Mouse (Mus musculus) mesoderm, embryonic 11.5 days (tissue): ENCODE measurements around the gene Atrnl1.

Experiments
- DNase-seq: peaks from one replicate; pipeline ENCODE4 v3.0.0-alpha.2; 2012; ENCODE audit warnings: low read depth, low spot score

Atrnl1 gene

GRCm38 (mm10) chr19:57609361-57610057, 1.3 kb upstream of the Atrnl1 start:
- peak; percentile 23 for DNase-seq

- peak; percentile 55 for DNase-seq
Measured at GRCm38 (mm10) chr19:57610058-57610475, 767 bp upstream of the Atrnl1 start.

DNA sequence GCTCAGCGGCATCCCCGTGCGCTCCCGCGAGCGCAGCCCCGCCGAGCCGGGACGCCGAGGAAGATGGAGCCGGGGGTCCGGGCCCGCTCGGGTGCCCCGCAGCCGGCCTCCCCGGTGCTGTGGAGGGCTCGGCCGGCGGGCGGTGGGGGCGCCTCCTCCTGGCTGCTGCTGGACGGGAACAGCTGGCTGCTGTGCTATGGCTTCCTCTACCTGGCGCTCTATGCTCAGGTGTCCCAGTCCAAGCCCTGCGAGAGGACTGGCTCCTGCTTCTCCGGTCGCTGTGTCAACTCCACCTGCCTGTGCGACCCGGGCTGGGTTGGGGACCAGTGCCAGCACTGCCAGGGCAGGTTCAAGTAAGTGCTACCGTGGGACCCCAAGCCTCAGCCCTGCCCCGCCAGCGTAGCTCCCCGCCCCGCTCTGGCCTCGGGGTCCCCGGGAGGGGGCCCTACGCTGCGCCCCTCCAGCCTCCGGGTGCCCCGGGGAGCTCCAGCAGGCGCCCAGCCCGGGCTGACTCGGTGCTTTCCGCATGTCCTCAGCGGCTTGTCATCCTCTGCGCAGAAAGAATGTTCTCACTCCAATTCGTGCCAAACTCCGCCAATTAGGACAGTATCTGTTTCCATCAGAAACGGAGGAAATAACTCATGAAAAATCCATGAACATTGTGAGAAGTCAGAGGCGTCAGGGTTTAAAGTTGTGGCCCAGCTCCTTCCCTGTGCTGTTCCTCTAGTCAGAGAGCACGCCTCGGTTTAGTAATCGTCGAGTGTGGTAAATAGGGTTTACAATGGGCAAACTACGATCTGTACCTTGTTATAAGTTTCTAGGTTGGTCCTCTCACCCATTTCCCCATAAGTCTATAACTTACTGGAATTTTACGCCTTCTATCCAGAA, 701 bp downstream of the Atrnl1 start:
- peak; percentile 32 for DNase-seq

- no peak for DNase-seq
Measured at GRCm38 (mm10) chr19:57612179-57612472, 1.3 kb downstream of the Atrnl1 start.

DNA sequence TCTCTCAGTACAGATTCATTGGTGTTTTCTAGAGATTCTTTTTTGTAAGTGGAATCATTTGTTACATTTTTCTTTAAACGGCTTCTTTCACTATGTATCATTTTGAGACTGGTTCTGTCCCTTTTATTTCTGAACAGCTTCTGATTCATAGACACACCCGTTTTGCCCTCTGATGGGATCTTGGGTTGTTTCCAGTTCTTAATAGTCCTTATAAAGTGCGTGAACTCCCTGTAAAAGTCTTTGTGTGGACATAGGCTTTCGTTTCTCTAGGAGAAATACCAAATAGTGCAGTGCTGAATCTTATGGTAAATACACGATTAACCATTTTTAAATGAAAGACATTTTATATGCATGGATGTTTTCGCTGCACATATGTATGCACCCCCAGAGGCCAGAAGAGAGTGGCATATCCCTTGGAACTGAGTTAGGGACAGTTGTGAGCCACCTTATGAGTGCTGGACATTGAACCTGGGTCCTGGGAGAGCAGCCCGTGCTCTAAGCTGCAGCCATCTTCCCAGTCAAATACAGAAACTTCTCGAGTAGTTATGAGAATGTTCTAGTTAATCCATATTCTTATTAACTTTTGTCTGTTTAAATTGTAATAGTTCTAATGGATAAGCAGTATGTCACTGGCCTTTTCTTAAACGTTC, 5.3 kb downstream of the Atrnl1 start:
- DNase-seq = no peak

- DNase-seq = no peak
Measured at GRCm38 (mm10) chr19:57619088-57619487, 8.3 kb downstream of the Atrnl1 start.

- no peak for DNase-seq
Measured at GRCm38 (mm10) chr19:57621814-57622213, 11.0 kb downstream of the Atrnl1 start.

DNA sequence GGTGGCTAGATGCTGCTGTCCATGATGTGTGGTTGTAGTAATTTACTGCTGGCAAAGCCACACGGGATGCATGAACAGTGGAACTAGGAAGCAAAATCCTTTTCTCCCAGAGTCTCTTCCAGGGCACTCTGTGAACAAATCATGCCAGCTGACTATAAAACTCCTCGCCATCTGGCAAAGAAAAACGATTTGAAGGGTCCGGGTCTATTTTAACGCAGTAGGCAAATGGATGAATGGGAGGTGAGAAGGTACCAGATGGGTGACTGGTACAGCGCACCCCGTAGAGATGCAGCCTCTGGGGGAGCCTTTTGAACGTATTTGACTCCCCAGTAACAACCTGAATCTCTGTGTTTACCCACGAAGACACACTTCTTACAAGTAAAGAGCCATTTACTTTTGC, 14.9 kb downstream of the Atrnl1 start:
- DNase-seq = no peak

DNA sequence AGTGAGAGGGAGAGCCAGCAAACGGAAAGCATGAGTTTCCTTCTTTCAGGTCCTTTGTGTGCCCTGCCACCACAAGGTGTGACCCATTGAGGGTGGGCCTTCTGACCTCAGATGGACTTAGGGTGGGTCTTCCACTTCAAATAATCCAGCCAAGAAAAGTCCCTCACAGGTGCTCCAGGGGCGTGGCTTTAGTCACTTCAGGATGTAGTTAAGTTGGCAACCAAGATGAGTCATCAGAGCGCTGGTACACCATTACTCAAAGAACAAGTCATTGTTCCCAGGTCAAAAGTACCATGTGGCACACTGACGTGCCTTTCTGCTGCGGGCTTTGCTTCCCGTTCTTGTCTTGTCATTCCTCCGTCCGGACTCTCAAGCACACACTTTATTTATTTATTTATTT, 16.4 kb downstream of the Atrnl1 start:
- DNase-seq = no peak

DNA sequence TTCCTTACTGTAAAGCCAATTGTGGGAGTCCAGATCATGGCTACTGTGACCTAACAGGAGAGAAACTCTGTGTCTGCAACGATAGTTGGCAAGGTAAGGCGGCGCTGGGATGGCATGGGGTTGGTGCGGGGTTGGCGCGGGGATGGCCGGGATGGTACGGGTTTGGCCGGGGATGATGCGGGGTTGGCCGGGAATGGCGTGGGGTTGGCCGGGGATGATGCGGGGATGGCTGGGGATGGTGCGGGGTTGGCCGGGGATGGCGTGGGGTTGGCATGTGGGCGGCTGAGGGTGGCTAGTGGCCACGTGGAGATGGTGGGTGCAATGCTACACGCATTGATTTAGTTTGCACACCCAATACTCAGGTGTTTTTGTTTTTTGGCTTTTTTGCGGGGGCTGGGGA, 31.7 kb downstream of the Atrnl1 start:
- no peak for DNase-seq

- DNase-seq = peak; percentile 44
Measured at GRCm38 (mm10) chr19:57642980-57643379, 32.1 kb downstream of the Atrnl1 start.

DNA sequence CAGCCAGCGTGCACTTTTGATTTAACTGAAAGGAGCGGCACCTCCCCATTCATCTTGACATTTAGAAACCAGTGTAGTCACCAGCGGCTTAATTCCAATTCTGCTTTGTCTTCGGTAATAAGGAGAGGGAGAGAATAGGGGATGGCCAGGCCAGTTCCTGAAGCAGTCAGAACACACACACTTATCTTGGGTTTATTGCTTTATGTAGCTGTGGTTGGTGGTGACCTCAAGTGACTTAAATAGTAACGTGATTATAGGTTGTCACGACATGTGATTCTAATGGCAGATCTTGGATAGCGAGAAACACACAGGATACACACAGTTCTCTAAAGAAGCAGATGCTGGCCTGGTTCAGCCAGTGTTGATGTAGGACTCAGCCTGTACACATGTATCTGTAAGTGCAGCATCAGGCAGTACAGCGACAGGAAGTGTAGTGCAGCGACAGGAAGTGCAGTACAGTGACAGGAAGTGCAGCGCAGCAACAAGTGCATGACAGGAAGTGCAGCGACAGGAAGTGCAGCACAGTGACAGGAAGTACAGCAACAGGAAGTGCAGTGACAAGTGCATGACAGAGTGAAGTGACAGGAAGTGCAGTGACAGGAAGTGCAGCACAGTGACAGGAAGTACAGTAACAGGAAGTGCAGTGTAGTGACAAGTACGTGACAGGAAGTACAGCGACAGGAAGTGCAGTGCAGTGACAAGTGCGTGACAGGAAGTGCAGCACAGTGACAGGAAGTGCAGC, 37.5 kb downstream of the Atrnl1 start:
- DNase-seq = no peak

GRCm38 (mm10) chr19:57648944-57649271, 38.1 kb downstream of the Atrnl1 start:
- no peak for DNase-seq

GRCm38 (mm10) chr19:57655083-57655482, 44.2 kb downstream of the Atrnl1 start:
- DNase-seq = peak; percentile 65

DNA sequence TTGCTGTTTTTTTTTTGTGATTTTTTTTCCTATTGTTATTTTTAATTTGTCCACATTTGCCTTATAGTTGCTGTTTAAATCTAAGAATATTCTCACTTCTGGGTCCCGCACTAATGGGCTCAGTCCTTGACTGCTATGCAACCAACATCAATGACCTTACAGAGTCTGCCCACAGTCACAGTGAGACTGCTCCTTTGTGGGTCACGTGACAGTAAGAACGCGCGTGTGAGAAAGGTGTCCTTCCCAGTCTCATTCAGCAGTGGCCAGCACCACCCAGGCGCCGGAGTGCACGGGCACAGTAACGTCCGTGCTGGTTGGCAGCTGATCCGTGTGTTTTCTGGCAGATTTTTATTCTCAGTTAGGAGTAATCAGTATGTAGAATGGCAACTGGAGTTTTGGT, 44.7 kb downstream of the Atrnl1 start:
- DNase-seq = no peak

DNA sequence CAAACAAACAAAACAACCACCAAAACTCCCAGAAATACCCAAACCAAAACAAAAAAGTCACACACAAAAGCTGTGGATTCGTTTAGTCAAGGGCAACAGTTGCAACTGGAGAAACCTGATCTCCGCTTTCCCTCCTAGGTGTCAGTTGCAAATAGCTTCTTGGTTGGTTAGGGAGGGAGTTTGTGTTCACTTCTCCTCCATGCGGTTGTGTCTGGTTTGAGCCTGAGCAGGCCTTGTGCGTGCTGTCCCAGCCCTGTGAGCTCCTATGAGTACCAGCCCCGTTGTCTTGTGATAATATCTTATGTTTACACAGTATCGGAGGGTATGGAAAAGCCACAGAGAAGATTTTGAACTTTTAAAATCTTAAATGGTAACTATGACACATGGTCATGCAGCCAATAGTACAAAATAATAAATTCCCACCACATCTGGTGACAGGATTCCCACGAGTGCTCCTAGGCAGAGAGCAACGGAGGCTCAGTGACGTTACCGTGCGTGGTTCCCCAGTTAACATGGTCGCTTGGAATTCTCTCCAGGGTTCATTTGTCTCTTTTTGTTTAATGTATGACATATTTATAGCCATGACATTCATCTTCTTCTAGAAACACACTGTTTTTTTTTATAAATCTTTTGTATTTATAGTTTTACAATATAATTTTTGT, 46.7 kb downstream of the Atrnl1 start:
- peak; percentile 27 for DNase-seq

- no peak for DNase-seq
Measured at GRCm38 (mm10) chr19:57658111-57659091, 47.6 kb downstream of the Atrnl1 start.

DNA sequence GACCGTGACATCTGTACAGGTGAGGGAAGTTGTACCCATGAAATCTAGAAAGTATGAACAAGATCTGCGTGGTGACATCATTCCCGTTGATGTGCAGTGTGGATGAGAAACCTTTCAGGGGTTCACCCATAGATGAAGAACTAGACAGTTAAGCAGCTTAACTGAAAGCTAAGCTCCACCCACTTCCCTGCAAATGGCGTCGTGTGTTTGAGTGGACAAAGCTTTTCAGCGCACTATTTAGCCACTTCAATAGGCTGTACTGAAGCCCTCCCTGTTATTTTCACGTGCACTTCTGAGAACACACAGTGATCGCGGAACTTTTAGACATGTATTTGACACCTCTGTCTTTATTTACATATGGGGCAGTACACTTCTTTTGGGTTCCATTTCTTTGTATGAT, 56.2 kb downstream of the Atrnl1 start:
- no peak for DNase-seq

- DNase-seq = no peak
Measured at GRCm38 (mm10) chr19:57667946-57668345, 57.1 kb downstream of the Atrnl1 start.

GRCm38 (mm10) chr19:57679455-57679854, 68.6 kb downstream of the Atrnl1 start:
- DNase-seq = no peak
